Mouse (Mus musculus): ENCODE measurements around the gene Fads2. TPM values are rescaled to one million over a fixed set of nuclear protein-coding genes. Genes with fewer than 3 reads are reported as not detected.

Gene Fads2
- polyA plus RNA-seq, 1 experiment: 1.5 TPM

DNA sequence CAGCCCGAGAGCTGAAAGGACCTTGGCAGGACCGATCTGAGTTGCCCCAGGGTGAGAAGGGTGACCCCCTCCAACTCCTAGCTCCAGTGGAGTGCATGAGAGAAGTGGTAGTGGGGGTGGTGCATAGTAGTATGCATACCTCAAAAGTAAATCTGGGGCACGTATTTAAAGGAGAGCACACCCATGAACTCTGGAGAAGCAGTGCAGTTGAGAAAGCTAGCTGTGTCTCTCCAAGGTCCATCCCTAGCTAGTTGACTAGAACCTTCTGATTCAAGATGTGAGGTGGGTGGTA is 83.1 kb downstream of the Fads2 start:
- no peak for TF ChIP-seq GATA1 (IDR thresholded peaks at IDR 0.05; ENCODE audit: low read length)
- no peak for TF ChIP-seq TAL1 (IDR thresholded peaks at IDR 0.05; ENCODE audit: low read length)
- Histone ChIP-seq H3K27me3 (ENCODE audit: control insufficient read depth) (no peaks in the 10 kb centered on the region), H3K4me3 (replicated peaks) (peak overlapping the region; percentile 68), H3K36me3 (ENCODE audit: control insufficient read depth) (peaks cover 85% of the 10 kb centered on the region), H3K4me1 (ENCODE audit: control insufficient read depth) (peaks cover 78% of the 10 kb centered on the region), H3K9me3 (ENCODE audit: control insufficient read depth, low read length) (no peaks in the 10 kb centered on the region)

DNA sequence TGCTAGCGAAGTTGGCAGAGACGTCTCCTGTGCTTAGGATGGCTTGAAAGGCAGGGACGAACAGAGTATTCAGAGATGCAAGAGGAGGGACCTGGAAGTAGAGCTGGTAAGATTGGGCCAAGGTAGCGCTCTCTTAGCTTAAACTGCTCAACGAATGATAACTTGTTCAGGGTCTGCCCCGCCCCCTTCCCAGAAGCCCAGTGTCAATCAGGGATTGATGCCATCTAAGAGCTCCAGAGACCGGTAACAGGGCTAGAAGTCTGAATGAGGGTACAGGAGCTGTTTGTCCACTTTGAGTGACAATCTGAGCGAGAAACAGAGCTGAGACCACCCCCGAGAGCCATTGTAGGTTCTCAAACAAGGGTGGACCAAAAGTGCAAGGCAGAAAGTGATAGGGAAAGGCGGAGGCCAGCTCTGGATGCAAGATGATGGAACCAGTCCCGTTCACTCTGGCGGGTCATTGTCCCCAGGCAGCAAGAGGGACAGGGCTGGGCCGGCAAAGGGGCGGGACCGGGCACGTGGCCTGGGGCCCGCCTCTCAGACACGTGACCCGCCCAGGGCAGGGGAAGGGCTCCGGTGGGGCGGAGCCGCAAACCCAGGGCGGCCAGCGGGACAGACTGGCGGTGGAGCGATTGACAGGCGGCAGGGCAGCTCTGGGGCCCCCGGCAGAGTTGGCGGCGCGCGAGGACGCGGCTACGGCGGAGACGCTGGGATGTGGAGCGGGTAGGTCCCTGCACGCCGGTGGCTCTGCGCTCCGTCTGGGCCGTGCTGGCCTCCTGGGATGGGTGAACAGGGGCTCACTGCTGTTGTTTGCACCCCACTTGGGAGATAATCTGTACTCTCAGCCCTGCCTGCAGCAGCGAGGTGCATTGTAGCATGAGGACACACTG is 83.7 kb downstream of the Fads2 start:
- peaks cover 78% of the 10 kb centered on the region for H3K4me1 ChIP-seq (ENCODE audit: control insufficient read depth)
- H3K27me3 ChIP-seq (ENCODE audit: control insufficient read depth): no peaks in the 10 kb centered on the region
- TF ChIP-seq GATA1 (IDR thresholded peaks at IDR 0.05; ENCODE audit: low read length): no peak
- TF ChIP-seq TAL1 (IDR thresholded peaks at IDR 0.05; ENCODE audit: low read length): no peak
- no peaks in the 10 kb centered on the region for H3K9me3 ChIP-seq (ENCODE audit: control insufficient read depth, low read length)
- peak overlapping the region; percentile 68 for H3K4me3 ChIP-seq (replicated peaks)
- H3K36me3 ChIP-seq (ENCODE audit: control insufficient read depth): peaks cover 82% of the 10 kb centered on the region

DNA sequence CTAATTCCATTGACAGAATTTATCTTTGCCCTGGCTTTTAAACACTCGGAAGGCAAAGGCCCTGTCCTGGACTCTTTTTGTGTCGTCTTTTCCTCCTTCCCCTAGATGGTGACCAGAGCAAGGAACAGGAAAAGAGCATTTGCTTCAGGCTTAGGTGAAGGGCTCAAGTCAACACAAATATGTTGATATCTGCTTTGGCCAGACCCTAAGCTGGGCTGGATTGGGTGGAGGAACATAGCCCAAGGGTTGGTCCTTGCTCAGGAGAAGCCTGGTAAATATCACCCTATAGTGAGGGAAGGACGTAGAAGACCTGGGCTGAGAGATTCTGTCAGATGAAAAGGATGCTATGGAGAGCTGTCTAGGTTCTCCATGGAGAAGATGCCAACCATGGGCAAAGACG is 85.4 kb downstream of the Fads2 start:
- Histone ChIP-seq H3K4me3 (replicated peaks) (peak overlapping the region; percentile 68), H3K4me1 (ENCODE audit: control insufficient read depth) (peaks cover 77% of the 10 kb centered on the region), H3K27me3 (ENCODE audit: control insufficient read depth) (no peaks in the 10 kb centered on the region), H3K9me3 (ENCODE audit: control insufficient read depth, low read length) (no peaks in the 10 kb centered on the region), H3K36me3 (ENCODE audit: control insufficient read depth) (peaks cover 65% of the 10 kb centered on the region)
- TF ChIP-seq GATA1 (IDR thresholded peaks at IDR 0.05; ENCODE audit: low read length) (peak; percentile 36), TAL1 (IDR thresholded peaks at IDR 0.05; ENCODE audit: low read length) (peak; percentile 62)

DNA sequence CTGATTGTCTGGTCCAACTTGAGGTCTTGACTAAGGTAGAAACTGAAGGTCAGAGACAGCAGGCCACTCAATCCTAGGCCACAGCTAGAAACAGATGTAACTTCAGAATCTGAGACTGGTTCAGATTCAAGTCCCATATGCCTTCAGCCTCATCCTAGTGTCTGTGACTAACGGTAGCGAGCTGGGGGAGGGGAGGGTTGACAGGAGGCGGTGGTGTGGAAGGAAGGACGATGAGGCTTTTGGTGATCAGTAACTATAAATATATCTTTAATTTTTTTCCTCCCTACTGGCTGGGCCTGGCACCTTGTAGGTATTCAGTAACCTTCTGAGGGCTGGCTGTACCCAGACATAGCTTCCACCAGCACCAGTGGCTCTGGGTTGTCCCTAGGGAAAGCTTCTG is 86.1 kb downstream of the Fads2 start:
- H3K4me1 ChIP-seq (ENCODE audit: control insufficient read depth): peaks cover 76% of the 10 kb centered on the region
- no peaks in the 10 kb centered on the region for H3K27me3 ChIP-seq (ENCODE audit: control insufficient read depth)
- peaks cover 58% of the 10 kb centered on the region for H3K36me3 ChIP-seq (ENCODE audit: control insufficient read depth)
- H3K9me3 ChIP-seq (ENCODE audit: control insufficient read depth, low read length): no peaks in the 10 kb centered on the region
- TF ChIP-seq TAL1 (IDR thresholded peaks at IDR 0.05; ENCODE audit: low read length) (no peak), GATA1 (IDR thresholded peaks at IDR 0.05; ENCODE audit: low read length) (no peak)
- H3K4me3 ChIP-seq (replicated peaks): peak overlapping the region; percentile 68

DNA sequence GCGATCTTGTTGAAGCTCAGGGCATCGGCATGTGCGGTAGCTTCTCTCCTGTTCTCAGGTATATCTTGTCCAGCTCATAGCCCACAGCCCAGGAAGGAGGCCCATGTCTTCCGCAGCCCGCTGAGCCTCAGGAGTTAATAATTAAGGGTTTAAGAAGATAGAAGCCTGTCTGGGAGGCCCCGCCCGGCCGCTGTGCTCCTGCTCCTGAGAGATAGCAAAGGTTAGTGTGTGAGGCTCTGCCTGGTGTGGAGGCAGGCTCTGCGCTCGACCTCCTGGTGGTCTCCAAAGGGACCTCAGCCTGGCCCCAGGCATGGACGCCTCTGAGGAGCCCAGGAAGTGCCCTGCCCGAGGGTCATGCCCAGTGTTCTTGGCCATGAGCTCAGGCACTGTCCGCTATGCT is 86.7 kb downstream of the Fads2 start:
- H3K4me3 ChIP-seq (replicated peaks): peak overlapping the region; percentile 68
- no peaks in the 10 kb centered on the region for H3K9me3 ChIP-seq (ENCODE audit: control insufficient read depth, low read length)
- peaks cover 79% of the 10 kb centered on the region for H3K4me1 ChIP-seq (ENCODE audit: control insufficient read depth)
- peaks cover 52% of the 10 kb centered on the region for H3K36me3 ChIP-seq (ENCODE audit: control insufficient read depth)
- no peaks in the 10 kb centered on the region for H3K27me3 ChIP-seq (ENCODE audit: control insufficient read depth)
- TF ChIP-seq GATA1 (IDR thresholded peaks at IDR 0.05; ENCODE audit: low read length) (peak; percentile 77), TAL1 (IDR thresholded peaks at IDR 0.05; ENCODE audit: low read length) (peak; percentile 89)

DNA sequence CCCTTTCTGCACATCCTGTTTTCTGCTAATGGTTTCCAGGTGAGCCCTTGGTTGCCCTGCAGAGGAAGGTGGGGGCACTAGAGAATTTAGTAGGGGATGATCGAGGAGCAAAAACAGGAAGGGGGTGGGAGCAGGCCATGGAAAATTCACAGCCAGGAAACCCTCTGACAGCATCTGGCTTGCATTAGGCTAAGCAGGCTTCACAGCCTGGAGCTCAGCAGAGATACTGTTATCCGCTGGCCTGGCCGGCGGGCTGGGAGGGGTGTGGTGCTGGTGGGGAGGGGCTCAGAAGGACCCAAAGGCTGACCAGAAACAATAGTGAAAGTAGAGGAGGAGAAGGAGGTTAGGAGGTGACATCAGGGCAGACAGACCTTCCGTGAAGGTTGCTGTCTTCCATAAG is 87.6 kb downstream of the Fads2 start:
- Histone ChIP-seq H3K36me3 (ENCODE audit: control insufficient read depth) (peaks cover 43% of the 10 kb centered on the region), H3K4me3 (replicated peaks) (peak overlapping the region; percentile 68), H3K27me3 (ENCODE audit: control insufficient read depth) (no peaks in the 10 kb centered on the region), H3K9me3 (ENCODE audit: control insufficient read depth, low read length) (no peaks in the 10 kb centered on the region), H3K4me1 (ENCODE audit: control insufficient read depth) (peaks cover 79% of the 10 kb centered on the region)
- no peak; the same call in 1 of the 2 replicates for TF ChIP-seq GATA1 (IDR thresholded peaks at IDR 0.05; ENCODE audit: low read length)
- TF ChIP-seq TAL1 (IDR thresholded peaks at IDR 0.05; ENCODE audit: low read length): no peak

DNA sequence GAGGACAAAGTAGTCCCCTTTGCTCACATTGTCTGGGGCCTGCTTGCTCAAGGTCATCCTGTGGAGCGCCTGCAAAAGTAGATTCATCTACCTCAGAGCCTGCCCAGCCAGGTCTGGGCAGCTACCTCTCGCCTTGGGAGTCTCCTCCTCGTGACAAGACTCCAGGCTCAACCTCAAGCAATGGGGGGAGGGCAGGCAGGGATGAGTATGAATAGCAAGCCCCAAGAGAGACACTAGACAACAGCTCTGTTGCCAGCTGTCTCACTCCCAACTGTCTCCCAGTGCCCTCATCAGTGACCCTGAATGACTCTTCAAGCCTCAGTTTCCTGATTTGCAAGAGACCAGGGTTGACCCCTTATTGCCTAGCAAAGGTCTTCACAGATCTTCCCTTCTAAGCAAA is 88.2 kb downstream of the Fads2 start:
- peaks cover 38% of the 10 kb centered on the region for H3K36me3 ChIP-seq (ENCODE audit: control insufficient read depth)
- H3K4me3 ChIP-seq (replicated peaks): peak overlapping the region; percentile 68
- TF ChIP-seq GATA1 (IDR thresholded peaks at IDR 0.05; ENCODE audit: low read length) (no peak), TAL1 (IDR thresholded peaks at IDR 0.05; ENCODE audit: low read length) (no peak)
- peaks cover 75% of the 10 kb centered on the region for H3K4me1 ChIP-seq (ENCODE audit: control insufficient read depth)
- H3K9me3 ChIP-seq (ENCODE audit: control insufficient read depth, low read length): no peaks in the 10 kb centered on the region
- no peaks in the 10 kb centered on the region for H3K27me3 ChIP-seq (ENCODE audit: control insufficient read depth)

DNA sequence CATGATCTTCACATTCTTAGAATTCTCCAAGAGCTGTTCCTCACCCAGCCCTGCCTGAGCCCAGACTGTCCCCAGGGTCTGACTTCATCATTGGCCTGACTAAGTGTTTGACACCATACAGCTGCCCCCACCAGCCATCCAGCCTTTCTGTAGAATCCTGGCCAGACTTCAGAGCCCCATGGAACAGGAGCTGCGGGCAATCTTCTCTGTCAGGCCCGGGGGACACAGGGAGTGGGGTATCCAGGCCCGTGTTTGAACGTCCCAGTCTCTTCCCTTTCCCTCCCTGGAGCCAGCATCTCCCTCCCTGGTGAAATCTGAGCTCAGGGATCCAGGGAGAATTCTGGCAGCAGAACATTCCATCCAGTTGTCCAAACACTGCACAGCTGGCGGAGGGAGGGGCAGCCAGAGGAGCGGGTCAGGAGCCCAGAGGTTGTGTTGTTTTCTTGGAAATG is 88.7 kb downstream of the Fads2 start:
- no peaks in the 10 kb centered on the region for H3K27me3 ChIP-seq (ENCODE audit: control insufficient read depth)
- peak overlapping the region; percentile 68 for H3K4me3 ChIP-seq (replicated peaks)
- peaks cover 70% of the 10 kb centered on the region for H3K4me1 ChIP-seq (ENCODE audit: control insufficient read depth)
- H3K36me3 ChIP-seq (ENCODE audit: control insufficient read depth): peaks cover 33% of the 10 kb centered on the region
- no peak for TF ChIP-seq TAL1 (IDR thresholded peaks at IDR 0.05; ENCODE audit: low read length)
- no peak for TF ChIP-seq GATA1 (IDR thresholded peaks at IDR 0.05; ENCODE audit: low read length)
- H3K9me3 ChIP-seq (ENCODE audit: control insufficient read depth, low read length): no peaks in the 10 kb centered on the region

Other genes with a start within 250 kb of the Fads2 start
- gene Incenp, start 202.2 kb downstream of the Fads2 start, polyA plus RNA-seq (2012): 34.9 and 39.7 TPM in 2 replicates
- 1,886 and 6,516 TPM in 2 replicates for gene Fth1, start 121.1 kb downstream of the Fads2 start, polyA plus RNA-seq (2012)
- not detected in 2 replicates for gene Best1, start 100.1 kb downstream of the Fads2 start, polyA plus RNA-seq (2012)
- gene Rab3il1, start 100.1 kb downstream of the Fads2 start, polyA plus RNA-seq (2012): 90.0 and 90.9 TPM in 2 replicates
- gene Fads3, start 60.2 kb downstream of the Fads2 start, polyA plus RNA-seq (2012): 11.1 and 13.7 TPM in 2 replicates
- gene Fads1, start 81.1 kb upstream of the Fads2 start, polyA plus RNA-seq (2012): 3.0 and 3.7 TPM in 2 replicates
- gene Tmem258, start 102.3 kb upstream of the Fads2 start, polyA plus RNA-seq (2012): 1.6 and 2.2 TPM in 2 replicates
- 9.7 and 14.5 TPM in 2 replicates for gene Fen1, start 102.4 kb upstream of the Fads2 start, polyA plus RNA-seq (2012)
- gene Myrf, start 139.0 kb upstream of the Fads2 start, polyA plus RNA-seq (2012): 0.02 TPM in 1 of 2 replicates, not detected in the other
- 0.01 TPM in 2 replicates for gene Dagla, start 203.1 kb upstream of the Fads2 start, polyA plus RNA-seq (2012)